Mouse (Mus musculus) urinary bladder, postnatal 36 days (tissue): ENCODE data around the gene Sik1.

Source experiments
- DNase-seq, 2 experiments: peaks; one replicate each; pipeline ENCODE4 v3.0.0; 2022; ENCODE audit warnings: low spot score in 2 of 2, mixed read lengths in 1 of 2

Sik1 gene

DNA sequence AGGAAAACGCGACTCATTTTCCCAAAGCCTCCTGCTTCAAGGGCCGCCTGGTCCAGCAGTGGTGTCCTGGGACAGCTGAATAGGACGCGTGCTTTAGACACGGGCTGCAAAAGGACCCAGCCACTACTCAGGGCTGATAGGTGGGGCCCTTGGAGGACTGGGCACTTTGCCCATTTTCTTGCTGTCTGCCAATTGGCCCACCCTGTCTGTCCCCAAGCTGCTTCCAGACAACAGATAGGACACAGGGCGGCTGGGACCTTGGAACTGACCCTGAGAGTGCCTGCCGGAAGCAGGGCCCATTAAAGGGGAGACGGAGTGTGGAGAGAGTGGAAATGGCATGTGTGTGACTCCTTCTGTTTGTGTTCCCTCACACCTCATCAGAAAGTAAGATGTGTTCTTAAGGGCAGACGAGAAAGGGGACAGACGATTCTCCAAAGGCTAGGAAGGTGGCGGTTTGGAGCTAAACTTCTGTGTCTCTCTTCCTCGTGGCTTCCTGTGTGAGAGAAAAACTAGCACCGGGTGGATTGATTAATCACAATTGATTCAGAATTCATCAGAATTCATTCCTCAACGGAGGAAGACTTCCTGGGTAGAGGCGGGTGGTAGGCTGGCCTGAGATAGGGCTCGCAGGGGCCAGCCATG, 1.0 kb upstream of the Sik1 start:
- peak; percentile 61 to 73 for DNase-seq

DNA sequence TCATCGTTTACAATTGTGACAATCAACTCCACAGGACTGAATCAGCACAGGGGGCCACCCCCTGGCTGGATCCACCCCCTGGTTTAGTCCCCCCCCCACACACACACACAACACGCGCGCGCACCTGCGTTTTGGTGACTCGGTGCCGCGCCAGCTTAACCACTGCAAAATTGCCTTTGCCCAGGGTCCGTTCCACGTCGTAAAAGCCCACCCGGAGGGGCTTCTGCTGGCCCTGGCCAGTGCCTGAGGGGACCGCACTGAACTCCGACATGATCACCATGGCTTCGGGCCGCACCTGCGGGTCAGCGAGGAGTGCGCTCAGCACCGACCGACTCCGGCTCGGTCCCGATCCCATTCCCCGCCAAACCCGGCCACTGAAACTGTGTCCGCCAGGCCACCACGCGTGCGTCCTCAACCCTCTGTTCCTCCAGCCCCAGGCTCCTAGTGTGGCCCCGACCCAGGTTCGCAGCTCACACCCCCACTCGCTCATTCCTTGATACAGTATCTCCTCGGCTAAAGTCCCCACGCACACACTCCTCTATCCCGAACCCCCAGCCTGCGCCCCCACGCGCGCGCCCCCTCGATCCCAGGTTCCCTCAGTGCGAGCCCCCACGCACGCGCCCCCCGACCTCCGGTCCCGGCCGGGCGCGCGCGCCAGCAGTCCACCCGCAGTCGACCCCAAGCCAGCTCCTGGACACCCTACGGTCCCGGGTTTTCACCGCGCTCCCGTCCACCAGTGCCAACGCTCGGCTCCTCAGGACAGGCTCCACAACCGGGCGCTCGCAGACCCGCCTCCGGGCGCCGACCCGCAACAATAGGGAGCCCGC, 621 bp downstream of the Sik1 start:
- peak; percentile 36 to 50 for DNase-seq

DNA sequence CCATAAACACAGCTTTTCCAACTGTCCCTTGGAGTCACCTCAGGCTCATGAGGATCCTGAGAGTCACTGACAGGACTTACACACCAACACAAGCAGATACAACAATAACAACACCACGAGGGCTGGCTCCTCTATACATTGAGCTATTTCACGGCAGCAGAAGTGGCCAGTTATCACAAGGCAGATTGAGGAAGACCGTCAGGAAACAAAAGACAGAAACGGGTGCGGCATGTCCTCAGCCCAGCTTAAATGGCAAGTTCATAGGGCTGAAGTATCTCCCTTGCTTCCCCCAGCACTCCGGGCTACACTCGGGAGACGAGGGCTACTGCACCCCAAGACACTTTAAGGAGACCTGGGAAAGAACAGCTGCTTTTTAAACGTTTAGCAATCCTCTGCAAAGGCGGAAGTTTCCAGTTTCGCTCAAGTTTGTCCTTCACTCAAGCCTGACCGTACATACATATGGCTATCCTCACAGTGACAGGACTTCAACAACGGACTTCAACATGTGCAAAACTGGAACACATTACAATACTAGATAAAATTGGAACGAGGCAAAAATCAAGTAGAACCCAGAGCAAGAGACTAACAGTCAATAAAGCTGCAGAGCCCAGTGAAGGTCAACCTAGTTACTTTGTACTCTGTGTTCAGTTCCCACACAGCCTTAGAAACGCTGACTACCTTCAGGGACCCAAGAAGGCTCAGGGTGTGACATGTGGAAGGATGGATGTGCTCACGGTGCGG, 2.0 kb downstream of the Sik1 start:
- no peak for DNase-seq

DNA sequence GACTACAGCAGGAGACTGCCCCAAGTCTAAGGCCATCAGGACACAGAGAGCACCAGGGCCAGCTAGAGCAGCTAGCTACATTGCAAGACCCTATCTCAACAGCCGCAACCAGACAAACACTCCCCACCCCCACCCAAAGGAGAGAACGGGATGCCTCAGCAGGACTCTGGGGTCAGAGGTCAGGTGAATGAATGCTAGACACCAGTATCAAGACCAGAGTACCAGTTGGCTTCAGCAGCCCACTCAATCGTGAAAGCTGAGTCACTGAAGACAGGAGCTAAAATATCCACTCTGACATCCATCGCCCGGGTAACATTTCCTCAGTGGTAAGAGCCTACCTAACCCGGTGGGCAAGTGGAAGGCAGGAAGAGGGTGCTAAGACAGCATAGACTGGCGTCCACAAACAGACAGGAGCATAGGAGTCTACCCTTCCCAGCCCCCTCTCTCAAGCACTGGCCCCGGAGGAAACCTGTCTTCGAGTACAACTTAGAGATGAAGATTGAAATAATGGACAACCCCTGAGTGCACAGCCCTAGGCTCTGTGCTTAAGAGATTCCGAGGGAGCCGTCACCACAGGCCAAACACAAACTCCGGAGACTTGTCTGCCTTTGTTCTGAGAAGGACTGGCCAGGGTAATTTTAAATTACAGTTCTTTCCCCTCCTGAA, 2.7 kb downstream of the Sik1 start:
- no peak for DNase-seq

DNA sequence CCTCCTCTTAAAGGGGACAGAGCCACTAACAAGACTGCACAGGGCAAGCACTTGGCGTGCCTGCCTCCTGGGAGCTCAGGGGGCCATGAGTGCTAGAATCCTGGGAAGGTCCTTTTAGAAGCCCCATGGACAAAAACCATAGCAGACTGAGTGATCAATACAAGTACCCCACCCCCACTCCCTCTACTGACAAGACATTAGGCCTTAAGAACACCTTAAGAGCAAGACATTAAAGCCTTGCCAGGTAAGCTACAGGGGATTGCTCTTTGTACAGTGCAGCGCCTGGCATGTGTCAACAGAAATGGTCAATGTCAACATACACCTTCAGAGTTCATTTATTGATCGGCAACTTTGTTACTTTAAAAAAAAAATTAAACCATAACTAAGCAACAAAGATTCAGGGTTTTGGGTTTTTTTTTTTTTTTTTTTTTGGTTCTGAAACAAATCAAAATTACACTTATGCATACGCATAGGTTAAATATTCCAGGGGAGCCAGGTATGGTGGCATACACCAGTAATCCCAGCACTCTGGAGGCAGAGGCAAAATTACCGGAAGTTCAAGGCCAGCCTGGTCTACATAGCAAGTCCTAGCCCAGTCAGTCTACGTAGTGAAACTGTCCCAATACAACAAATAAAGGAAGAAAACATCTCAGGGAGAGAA, 3.7 kb downstream of the Sik1 start:
- no peak for DNase-seq

DNA sequence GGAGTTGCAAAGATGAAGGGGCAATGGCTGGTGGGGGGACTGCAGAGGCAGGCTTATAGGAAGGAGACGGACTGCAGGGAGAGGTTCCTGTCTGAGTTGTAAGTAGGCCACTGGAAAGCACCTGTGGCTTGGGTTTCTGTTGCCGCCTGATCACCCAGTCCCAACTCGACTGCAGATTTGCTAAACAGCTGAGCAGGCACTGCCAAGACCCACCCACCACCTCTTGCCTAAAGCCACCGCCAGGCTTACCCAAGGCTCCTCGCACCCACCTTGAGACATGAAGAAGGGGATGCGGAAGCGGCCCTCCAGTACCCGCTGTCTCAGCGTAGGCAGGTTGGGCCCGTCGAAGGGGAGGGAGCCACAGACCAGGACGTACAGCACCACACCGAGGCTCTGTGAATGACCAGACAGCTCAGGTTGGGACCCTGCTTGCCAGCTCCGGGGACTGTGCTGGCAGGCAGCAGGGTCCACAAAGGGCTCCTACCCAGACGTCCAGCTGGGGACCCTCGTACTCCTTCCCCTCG, 5.1 kb downstream of the Sik1 start:
- no peak for DNase-seq

DNA sequence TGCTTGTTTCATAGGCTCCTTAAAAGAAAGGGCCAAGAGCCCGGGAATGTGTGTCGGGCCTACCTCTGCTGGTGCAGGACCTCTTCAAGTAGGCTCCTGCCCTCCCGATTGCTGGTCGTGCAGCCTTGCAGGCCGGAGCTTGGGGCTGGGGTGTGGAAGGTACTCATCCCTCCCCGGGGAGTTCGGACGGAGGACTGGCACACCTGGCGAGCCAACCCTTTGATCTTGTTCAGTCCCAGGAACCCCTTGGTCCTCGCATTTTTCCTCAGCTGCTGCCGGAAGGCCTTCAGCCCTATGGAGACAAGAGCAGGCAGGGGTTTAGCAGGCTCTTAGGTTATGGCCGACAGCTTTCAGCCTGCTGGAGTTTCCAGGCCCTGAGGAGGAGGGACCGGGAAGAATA, 8.6 kb downstream of the Sik1 start:
- no peak for DNase-seq

DNA sequence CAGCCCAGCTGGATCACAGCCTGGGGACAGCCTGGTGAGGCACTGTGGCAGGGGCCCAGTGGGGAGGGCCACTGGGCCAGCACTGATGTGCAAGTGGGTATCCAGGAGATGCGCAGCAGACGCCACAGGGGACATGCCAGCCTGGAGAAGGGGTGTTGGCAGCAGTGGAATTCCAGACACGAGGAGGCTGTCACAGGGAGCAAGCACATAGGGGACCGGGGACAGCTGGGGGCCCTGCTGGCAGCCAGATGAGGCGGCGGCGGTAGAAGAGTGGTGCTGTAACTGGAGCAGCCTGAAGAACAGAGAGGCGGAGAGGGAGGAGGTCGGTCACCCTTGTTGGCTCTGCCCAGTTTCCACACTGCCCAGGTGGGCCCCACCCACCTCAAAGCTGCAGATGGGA, 9.3 kb downstream of the Sik1 start:
- no peak for DNase-seq

DNA sequence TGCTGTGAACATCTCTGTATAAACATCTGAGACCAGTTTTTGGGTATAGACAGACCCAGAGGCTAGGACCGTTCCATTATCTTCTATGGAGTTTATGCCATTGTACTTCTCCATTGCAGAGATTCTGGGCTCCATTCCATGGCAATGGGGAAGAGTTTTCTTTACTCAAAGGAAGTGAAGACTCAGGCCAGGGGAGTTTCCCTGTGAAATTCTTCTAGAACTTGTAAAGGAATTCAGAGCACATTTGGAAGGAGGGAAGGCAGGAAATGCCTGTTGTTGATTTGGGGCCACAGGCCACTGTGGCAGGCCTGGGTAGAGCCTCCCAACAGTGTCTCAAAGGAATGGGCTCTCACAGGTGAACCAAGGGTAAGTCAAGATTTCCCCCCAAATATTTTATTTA, 11.7 kb downstream of the Sik1 start:
- no peak for DNase-seq

DNA sequence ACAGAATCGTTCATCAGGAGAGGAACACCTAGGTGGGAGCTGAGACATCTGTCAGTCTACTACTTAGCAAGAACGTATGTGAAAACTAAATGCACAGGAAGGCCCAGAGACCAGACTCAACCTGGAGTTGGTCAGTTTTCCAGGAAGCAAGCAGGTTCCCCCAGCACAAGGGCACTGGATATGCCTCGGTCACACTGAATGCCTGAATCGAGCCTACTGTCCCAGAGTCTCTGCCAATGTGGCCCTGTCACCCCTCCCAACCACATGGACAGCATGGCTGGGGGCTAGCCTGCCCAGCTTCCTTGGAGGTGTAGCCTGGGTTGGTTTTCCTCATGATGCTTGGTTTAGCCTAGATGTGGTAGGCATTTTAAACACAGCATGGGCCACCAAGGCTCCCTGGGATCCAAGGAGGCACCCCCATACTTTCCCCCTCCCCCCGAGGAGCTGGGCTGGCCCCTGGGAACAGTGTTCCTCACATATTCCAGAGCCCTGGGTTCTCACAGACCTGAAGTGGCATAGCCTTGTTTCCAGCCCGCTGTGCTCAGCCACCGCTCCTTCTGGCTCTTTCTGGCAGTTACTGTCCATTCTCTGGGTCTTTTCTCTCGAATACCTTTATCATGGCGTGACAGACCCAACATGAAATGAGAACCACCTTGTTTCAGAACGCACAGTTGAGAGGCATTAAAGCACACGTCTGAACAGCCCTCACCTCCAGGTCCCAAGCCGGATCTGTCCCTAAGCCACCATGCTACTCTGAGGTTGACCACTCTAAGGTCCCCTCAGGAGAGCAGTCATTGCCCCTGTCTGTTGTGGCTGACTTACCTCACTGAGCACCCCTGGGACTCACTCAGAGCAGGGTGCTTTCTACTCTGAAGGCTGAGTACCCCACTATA, 12.4 kb downstream of the Sik1 start:
- DNase-seq = no peak

DNA sequence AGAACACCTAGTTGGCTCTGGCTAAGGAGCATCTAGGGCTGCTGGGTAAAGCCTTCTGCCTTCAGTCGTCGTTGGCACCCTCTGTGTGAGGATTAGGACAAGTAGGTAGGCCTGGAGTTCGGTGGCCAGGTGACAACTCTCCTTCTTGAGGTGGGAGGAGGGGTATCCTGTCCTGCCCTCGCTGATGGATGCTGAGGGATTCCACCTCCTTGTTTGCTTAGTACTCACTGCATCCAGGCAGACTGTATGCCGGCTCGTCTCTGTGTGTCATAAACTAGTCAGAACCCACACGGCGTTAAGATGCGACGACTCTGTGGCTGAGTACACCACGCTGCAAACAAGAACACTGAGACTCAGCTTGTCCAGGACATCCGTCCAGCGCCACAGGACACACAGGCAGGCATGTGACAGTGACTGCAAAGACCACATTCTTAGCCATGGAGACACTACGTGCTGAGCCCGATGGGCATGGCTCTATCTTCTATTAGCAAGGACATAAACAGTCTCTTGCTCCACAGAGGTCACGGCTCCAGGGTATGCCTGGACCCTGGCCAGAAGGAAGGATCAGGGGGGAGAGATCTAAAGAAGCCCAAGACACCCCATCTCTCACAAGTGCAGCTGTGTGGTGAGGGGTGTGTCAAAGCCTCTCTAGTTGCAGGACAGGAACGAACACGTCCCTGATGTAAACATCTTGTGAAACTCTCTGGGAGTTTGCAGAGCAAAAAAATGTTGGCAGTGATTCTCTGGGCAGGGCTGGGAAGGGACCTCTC, 13.6 kb downstream of the Sik1 start:
- peak; percentile 77 to 78 for DNase-seq

DNA sequence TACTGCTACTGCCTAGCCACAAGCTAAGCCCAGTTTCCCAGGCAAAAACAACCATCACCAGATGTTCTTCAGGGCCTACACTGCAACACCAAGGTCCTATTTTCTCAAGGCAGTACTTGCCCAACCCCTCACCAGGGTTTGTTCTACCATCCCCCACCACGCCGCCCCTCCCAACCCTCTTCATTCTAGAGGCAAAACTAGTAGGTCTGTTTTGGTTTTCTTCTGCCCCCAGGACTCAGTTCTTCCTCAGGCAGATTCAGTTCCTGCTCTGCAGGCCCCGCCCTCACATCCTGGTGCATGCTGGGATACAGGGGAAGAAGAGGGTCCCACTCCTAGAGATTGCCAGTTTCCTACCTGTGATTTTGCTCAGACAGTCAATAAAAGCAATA, 14.2 kb downstream of the Sik1 start:
- no peak for DNase-seq

DNA sequence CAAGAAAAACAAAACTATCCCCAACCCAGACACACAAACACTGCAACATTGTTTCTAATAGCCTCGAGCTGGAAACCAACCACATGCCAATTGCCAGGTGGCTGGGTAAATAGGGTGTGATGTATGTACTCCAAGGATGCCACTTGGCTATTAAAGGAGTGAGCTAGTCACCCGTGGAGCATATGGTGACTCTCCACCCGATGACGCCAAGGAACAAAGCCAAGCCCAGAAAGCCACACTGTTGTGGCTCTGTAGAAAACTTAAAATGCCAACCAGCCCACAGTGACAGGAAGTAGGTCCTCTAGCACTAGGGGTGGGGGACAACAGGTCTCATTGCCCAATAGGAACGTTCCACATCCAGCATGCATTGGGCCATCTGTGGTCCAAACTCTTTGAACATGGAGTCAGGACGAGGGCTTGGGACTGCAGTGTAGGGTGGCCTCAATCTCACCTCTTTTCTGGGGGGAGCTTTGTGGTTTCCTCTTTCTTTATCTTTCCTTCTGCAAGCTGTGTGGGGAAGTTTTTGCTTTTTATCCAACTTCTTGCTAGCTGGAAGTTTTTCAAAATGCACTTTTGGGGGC, 15.1 kb downstream of the Sik1 start:
- no peak for DNase-seq

DNA sequence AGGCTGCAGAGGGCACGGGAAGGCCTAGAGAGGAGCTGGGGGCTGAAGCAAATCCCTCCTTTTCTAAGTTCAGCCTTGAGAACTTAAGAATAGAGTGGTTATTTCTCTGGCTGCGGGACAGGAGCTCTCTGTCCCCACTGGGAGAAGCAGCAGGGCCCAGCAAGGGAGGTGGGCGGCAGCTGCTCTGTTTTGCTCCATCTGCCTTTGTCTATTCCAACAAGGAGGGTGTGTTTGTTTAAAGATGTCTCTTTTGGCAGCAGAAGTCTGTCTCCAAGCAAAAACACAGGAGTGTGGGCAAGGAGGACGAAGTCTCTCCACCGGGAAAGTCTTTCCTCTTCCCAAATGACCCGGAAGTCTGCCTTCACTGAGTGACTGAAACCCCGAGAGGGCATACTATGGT, 18.8 kb downstream of the Sik1 start:
- DNase-seq = no peak

DNA sequence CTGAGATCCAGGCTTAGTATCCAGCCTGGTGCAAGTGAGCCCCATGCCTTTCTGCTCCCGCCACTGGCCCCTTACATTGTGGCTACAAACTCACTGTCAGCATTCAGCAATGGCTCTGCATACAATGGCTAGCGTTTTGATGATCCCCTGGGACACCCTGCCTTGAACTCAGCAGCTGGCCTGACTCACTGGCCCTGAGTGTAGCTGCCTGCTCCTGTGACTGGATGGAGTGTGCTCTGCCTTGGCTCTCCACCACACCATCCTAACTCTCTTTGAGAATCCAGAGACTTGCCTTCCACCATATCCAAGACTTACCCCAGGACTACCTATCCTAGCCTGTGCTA, 19.4 kb downstream of the Sik1 start:
- DNase-seq = no peak

DNA sequence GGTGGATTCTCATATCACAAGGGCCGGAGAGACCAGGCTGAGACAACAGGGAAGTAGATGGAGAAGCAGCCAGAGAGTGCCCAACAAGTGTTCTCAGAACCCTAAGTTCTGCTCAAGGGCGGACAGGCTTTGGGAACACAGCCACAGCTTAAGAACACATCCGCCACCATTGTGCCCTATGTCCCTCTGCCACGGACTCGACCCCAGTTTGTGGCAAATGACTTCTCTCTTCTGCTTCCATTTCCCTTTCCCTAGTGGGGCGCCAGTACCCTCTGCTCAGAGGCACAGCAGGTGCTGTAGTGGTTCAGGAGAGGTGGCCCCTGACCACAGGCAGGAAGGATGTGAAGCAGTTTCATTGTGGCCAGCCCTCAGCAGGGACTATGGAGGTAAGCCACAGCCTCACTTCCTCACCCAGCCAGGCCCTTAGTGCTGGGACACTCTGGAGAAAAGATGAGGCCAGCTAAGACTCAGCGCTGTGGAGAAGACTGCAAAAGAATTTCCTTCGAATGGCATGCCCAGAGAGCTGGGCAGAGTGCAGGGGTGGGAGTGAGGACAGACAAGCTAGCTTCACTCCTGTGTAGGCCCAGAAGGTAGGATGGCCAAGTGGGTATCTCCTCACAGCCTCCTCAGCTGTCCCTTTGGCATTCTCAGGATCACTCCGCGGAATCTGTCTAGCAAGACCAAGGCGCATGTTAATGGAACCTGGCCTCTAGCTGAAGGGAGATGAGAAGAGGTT, 19.9 kb downstream of the Sik1 start:
- DNase-seq = no peak

DNA sequence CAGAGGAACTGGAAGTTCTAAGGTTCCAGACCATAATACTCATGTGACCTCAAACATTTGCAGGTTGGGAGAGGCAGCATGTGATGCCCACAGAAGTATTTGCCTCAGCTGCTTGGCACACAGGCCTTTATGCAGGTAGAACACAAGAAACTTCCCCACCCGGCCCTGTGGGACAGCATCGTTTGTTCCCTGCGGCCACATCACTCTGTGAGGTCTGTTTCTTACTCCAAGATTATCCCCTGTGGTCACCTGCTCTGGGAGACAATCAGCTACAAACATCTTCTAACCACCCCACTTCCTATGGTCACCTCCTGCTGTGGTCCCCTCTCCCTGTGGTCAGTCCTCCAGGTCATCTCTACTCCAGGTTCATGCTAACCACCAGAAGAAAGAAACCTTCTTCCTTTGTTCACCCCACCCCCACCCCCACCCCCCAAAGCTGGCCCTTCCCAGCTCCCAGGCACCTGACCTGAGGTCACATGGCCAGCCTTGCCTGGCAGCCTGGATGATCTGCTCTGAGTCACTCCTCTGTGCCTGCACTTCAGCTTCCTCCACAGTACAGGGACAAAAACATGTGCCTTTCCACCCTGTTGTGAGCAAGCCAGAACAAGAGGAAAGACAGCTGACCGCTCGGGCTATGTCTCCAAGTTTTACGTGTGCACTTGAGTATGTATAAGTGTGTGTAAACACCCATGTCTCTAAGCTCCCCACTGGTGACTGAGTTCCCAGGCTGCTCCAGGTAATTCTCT, 21.1 kb downstream of the Sik1 start:
- peak in 1 of 2 experiments; percentile 79 for DNase-seq

DNA sequence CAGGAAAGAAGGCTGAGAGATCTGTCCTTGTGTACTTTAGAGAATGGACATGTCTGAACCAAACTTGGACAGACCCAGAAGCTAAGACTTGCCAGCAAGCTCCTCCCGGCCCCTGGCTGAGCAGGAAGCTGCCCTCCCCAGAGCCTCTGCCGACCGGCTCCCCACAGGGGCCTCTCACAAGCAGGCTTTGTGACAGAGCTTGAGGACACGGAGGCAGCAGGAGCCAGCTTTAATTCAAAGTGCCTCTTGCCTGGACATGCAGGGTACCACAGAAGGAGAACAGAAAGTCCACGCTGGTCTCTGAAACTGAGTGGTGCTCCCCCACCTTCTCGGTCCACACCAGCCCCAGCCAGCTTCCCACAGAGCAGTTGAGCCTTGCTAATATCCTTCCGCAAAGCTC, 21.9 kb downstream of the Sik1 start:
- peak in 1 of 2 experiments; percentile 81 for DNase-seq
